Mouse (Mus musculus) hindbrain, embryonic 16.5 days (tissue): Measurements from ENCODE around the gene Gm35315. TPM values are rescaled to one million over a fixed set of nuclear protein-coding genes. Genes with fewer than 3 reads are reported as not detected.
"Not testable (repeated sequence)": the region's sequence is repeated elsewhere in the genome, so short reads cannot be mapped to it uniquely, and the experiment has no call there.

Source experiments
- ATAC-seq: fragments of 200-750 bp; cut with Nextera tagmentation; 2 replicates; pipeline ENCODE4 v1.8.0; 2017; ENCODE audit warnings: moderate TSS enrichment, moderate library complexity
- H3K27ac ChIP-seq: fragments of 300-500 bp; sonication (generic); 2 replicates; pipeline ENCODE4 v1.5.1; 2014; ENCODE audit warnings: low read depth, mild to moderate bottlenecking, control low read depth, low read length, moderate library complexity
- H3K27me3 ChIP-seq: fragments of 300-500 bp; sonication (generic); replicated peaks from 2 replicates; pipeline ENCODE4 v1.6.1; 2014; ENCODE audit warnings: low read length; ENCODE audit not compliant: control insufficient read depth, insufficient read depth
- H3K36me3 ChIP-seq: fragments of 300-500 bp; sonication (generic); 2 replicates; pipeline ENCODE4 v1.6.1; 2014; ENCODE audit warnings: mild to moderate bottlenecking, low read length, moderate library complexity, mixed read lengths; ENCODE audit not compliant: control insufficient read depth, insufficient read depth
- H3K4me1 ChIP-seq: fragments of 300-500 bp; sonication (generic); 2 replicates; pipeline ENCODE4 v1.6.1; 2014; ENCODE audit warnings: low read depth, low read length; ENCODE audit not compliant: control insufficient read depth, insufficient read depth
- H3K4me2 ChIP-seq: fragments of 300-500 bp; sonication (generic); 2 replicates; pipeline ENCODE4 v1.6.1; 2014; ENCODE audit warnings: mild to moderate bottlenecking, low read length, control low read depth, moderate library complexity
- H3K4me3 ChIP-seq: fragments of 300-500 bp; sonication (generic); 2 replicates; pipeline ENCODE4 v1.5.1; 2014; ENCODE audit warnings: mild to moderate bottlenecking, low read length, control low read depth, moderate library complexity
- H3K9ac ChIP-seq: fragments of 300-500 bp; sonication (generic); 2 replicates; pipeline ENCODE4 v1.6.1; 2014; ENCODE audit warnings: low read depth, mild to moderate bottlenecking, control low read depth, low read length, moderate library complexity
- H3K9me3 ChIP-seq: fragments of 300-500 bp; sonication (generic); 2 replicates; pipeline ENCODE4 v1.6.1; 2014; ENCODE audit warnings: mild to moderate bottlenecking, low read length, moderate library complexity; ENCODE audit not compliant: control insufficient read depth
- WGBS: fragments of 180-500 bp; shearing (Covaris S2); extraction: QIAGEN DNeasy Blood & Tissue Kit; methylation state at CpG from one replicate; pipeline ENCODE4 v1.1.7; 2014; 5-methylcytosine and 5-hydroxymethylcytosine counted together
- polyA plus RNA-seq: library from polyadenylated mRNA; unstranded; fragments of >200 nt; fragmentation: Nextera tagmentation; extraction: Ambion mirVana; gene quantifications from 2 replicates; pipeline ENCODE4 v1.2.1, GENCODE M21; 2015

The Gm35315 gene
- polyA plus RNA-seq, 1 experiment from 2014 or later = 0.71 TPM

DNA sequence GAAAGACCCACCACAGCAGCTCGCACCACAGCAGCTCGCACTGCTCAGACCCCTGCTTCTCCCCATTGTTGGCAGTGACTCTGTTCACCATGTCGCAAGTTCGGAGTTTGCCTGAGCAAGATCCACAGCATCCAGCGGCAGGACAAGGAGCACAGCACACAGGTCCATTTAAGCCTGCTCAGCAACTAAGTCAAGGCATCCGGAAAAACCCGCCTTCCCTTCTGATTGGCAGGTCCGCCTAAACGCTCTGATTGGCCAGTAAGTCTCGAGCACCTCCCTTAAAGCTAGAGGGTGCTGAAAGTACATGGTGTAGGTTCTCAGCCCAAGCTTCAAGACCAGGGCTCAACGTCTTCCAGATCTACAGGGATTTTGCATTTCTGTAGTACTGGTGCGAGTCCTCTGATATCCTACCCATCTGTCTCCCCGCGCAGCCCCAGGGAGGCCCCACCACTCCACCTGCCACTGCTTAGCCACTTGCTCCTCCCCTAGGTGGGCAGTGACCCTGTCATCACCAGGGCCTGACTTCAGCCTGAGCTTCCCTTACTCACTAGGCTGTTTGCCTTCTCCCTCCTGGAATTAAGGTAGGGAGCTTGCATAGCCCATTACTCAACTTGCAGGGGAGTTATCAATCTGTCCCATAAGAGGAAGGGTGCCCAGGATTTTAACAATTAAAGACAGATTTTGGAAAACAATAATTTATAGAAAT, 7.9 kb downstream of the Gm35315 start:
- H3K4me1 ChIP-seq = no peaks in the 10 kb centered on the region
- no peak overlapping the region for H3K4me2 ChIP-seq
- H3K27me3 ChIP-seq = no peaks in the 10 kb centered on the region
- peaks cover 10% of the 10 kb centered on the region; the same call in 1 of the 2 replicates for H3K9me3 ChIP-seq
- H3K27ac ChIP-seq = no peak overlapping the region
- no peak overlapping the region for H3K9ac ChIP-seq
- no peak overlapping the region for H3K4me3 ChIP-seq
- H3K36me3 ChIP-seq = no peaks in the 10 kb centered on the region
- 36% methylated on average over 14 of the region's 14 CpGs for WGBS
- no peak for ATAC-seq

DNA sequence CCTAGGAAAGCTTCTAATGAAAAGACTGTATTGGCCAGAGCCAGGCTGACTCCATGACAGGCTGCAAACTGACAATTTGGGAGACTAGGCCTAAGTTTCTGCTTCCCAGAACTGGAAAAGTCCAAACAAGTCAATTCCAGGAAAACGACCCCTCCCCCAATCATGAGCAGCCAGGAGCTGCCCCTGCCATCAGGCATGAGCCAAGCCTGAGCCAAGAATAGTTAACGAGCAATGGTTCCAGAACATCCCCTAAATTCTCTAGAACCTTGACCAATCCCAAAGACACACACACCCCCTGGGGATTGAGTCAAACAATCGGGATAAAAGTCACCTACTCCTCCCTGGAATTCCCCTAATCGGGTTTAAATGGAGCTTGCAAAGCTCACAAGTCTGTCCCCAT, 11.3 kb downstream of the Gm35315 start:
- ATAC-seq = no peak

DNA sequence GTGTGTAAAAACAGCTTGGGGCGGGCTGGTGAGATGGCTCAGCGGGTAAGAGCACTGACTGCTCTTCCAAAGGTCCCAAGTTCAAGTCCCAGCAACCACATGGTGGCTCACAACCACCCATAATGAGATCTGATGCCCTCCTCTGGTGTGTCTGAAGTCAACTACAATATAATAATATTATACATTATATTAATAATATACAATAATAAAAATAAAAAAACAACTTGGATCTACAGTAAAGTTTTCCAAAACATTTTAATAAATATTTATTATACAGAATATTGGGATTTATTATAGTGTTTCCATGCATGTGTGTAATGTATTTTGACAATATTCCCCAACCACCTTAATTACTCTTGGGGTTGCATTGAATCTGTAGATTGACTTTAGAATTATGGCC, 21.8 kb downstream of the Gm35315 start, which contains the start of gene Gm17655:
Gene Gm17655, minus strand, starts transcription at position 101 of the 400 bp plus-strand sequence.
- not testable (repeated sequence) for H3K4me3 ChIP-seq, H3K27me3 ChIP-seq, ATAC-seq, H3K36me3 ChIP-seq, H3K27ac ChIP-seq, H3K9ac ChIP-seq, H3K4me1 ChIP-seq, H3K4me2 ChIP-seq
- H3K9me3 ChIP-seq = peaks cover 17% of the 10 kb centered on the region
- WGBS = 100% methylated on average over 2 of the region's 2 CpGs

More for the DNA sequence above, 11.3 kb downstream of the Gm35315 start:
- H3K36me3 ChIP-seq = no peaks in the 10 kb centered on the region
- no peak overlapping the region for H3K9ac ChIP-seq
- no peaks in the 10 kb centered on the region for H3K27me3 ChIP-seq
- peaks cover 17% of the 10 kb centered on the region for H3K9me3 ChIP-seq
- H3K4me2 ChIP-seq = no peak overlapping the region
- WGBS = 82% methylated on average over 4 of the region's 4 CpGs
- H3K4me3 ChIP-seq = no peak overlapping the region
- no peaks in the 10 kb centered on the region for H3K4me1 ChIP-seq
- no peak overlapping the region for H3K27ac ChIP-seq

DNA sequence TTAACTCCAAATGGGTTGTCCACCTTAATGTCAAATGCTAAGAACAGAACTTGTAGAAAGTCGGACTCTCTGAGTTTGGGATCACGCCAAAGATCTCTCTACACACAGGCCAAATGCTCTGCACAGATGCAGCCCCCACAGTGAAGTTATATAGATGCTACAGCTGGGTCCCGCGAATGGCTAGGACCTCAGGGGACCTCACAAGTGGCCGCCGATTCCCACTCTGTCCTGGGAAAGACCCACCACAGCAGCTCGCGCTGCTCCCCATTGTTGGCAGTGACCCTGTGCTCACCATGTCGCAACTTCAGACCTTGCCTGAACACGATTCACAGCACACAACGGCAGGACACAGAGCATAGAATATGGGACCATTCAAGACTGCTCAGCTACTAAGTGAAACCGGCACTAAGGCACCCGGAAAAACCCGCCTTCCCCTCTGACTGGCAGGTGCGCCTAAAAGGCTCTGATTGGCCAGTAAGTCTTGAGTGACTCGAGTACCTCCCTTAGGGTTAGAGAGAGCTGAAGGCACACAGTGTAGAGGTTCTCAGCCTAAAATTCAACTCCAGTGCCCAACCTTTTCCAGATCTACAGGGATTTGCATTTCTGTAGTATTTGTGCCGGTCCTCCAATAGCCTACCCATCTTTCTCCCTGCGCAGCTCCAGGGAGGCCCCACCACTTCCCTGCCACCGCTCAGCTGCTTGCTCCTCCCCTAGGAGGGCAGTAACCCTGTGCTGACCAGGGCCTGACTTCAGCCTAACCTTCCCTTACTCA, 36.4 kb downstream of the Gm35315 start:
- ATAC-seq = peak; percentile 100
- Histone ChIP-seq H3K4me1 (no peaks in the 10 kb centered on the region), H3K27me3 (no peaks in the 10 kb centered on the region), H3K4me2 (peak overlapping the region; percentile 48), H3K27ac (peak overlapping the region; percentile 77), H3K9ac (peak overlapping the region; percentile 58), H3K36me3 (no peaks in the 10 kb centered on the region), H3K9me3 (peaks cover 4% of the 10 kb centered on the region), H3K4me3 (peak overlapping the region; percentile 46)
- 3% methylated on average over 19 of the region's 19 CpGs for WGBS

Other genes starting within 250 kb of the Gm35315 start
- 0.43 and 0.54 TPM in 2 replicates for gene Gm15446, start 171.0 kb downstream of the Gm35315 start, polyA plus RNA-seq
- gene Zfp932, start 97.9 kb downstream of the Gm35315 start, polyA plus RNA-seq = 21.2 and 21.8 TPM in 2 replicates
- gene Gm17655, start 21.9 kb downstream of the Gm35315 start, polyA plus RNA-seq = 3.5 and 5.2 TPM in 2 replicates
- 8.4 and 10.9 TPM in 2 replicates for gene Plcxd1, start 5.5 kb upstream of the Gm35315 start, polyA plus RNA-seq
- 67.4 and 67.7 TPM in 2 replicates for gene Gtpbp6, start 13.8 kb upstream of the Gm35315 start, polyA plus RNA-seq
- 12.4 and 15.0 TPM in 2 replicates for gene Zfp605, start 15.7 kb upstream of the Gm35315 start, polyA plus RNA-seq
- gene Chfr, start 41.4 kb upstream of the Gm35315 start, polyA plus RNA-seq = 70.9 and 75.6 TPM in 2 replicates
- 20.1 and 21.6 TPM in 2 replicates for gene Golga3, start 82.3 kb upstream of the Gm35315 start, polyA plus RNA-seq
- 17.2 and 18.2 TPM in 2 replicates for gene Ankle2, start 136.6 kb upstream of the Gm35315 start, polyA plus RNA-seq
- 94.4 and 102 TPM in 2 replicates for gene Pgam5, start 175.5 kb upstream of the Gm35315 start, polyA plus RNA-seq
- 12.0 and 16.0 TPM in 2 replicates for gene Pxmp2, start 191.8 kb upstream of the Gm35315 start, polyA plus RNA-seq
- gene Pole, start 191.9 kb upstream of the Gm35315 start, polyA plus RNA-seq = 7.1 and 8.5 TPM in 2 replicates
- gene P2rx2, start 248.8 kb upstream of the Gm35315 start, polyA plus RNA-seq = 13.0 and 15.5 TPM in 2 replicates